Mouse (Mus musculus): Measurements from ENCODE around the gene Hus1.

Gene Hus1

GRCm38 (mm10) chr11:9010853-9011339 is at the start of gene Hus1:
Hus1 (minus strand) TSS chr11:9011191.
- DNase-seq = peak; percentile 83

- no peak for DNase-seq
These were observed 49.5 kb upstream of the Hus1 start for GRCm38 (mm10) chr11:9060484-9060883.

GRCm38 (mm10) chr11:9060029-9060428 is 49.0 kb upstream of the Hus1 start:
- DNase-seq = no peak

GRCm38 (mm10) chr11:9057711-9058110 is 46.7 kb upstream of the Hus1 start:
- no peak for DNase-seq

- no peak for DNase-seq
These were observed 45.9 kb upstream of the Hus1 start for GRCm38 (mm10) chr11:9056937-9057336.

- DNase-seq = no peak
These were observed 40.9 kb upstream of the Hus1 start for GRCm38 (mm10) chr11:9051895-9052294.

GRCm38 (mm10) chr11:9050241-9050640 is 39.2 kb upstream of the Hus1 start:
- DNase-seq = no peak

- DNase-seq = no peak
These were observed 37.7 kb upstream of the Hus1 start, which contains the start of gene Sun3 for GRCm38 (mm10) chr11:9048703-9049060. Sun3 (minus strand) TSS chr11:9048991.

GRCm38 (mm10) chr11:9048011-9048702 is 37.2 kb upstream of the Hus1 start, which contains the start of gene Gm11992:
Gm11992 (plus strand) TSS chr11:9048594.
- peak; percentile 62 for DNase-seq

GRCm38 (mm10) chr11:9047044-9047443 is 36.1 kb upstream of the Hus1 start:
- no peak for DNase-seq

- no peak for DNase-seq
These were observed 35.6 kb upstream of the Hus1 start for GRCm38 (mm10) chr11:9046546-9046945.

- DNase-seq = no peak
These were observed 20.5 kb upstream of the Hus1 start for GRCm38 (mm10) chr11:9031530-9031929.

- DNase-seq = no peak
These were observed 14.2 kb upstream of the Hus1 start for GRCm38 (mm10) chr11:9025211-9025610.

- DNase-seq = no peak
These were observed 13.8 kb upstream of the Hus1 start for GRCm38 (mm10) chr11:9024782-9025181.

GRCm38 (mm10) chr11:9020207-9020606 is 9.2 kb upstream of the Hus1 start:
- no peak for DNase-seq

- DNase-seq = no peak
These were observed 7.7 kb upstream of the Hus1 start for GRCm38 (mm10) chr11:9018491-9019267.

GRCm38 (mm10) chr11:9014740-9015139 is 3.7 kb upstream of the Hus1 start:
- DNase-seq = no peak

GRCm38 (mm10) chr11:9011348-9011747 is 357 bp upstream of the Hus1 start:
- no peak for DNase-seq

GRCm38 (mm10) chr11:9010416-9010815 is 575 bp downstream of the Hus1 start:
- no peak for DNase-seq

- no peak for DNase-seq
These were observed 2.2 kb downstream of the Hus1 start for GRCm38 (mm10) chr11:9008761-9009160.

- no peak for DNase-seq
These were observed 22.9 kb downstream of the Hus1 start for GRCm38 (mm10) chr11:8988084-8988483.

GRCm38 (mm10) chr11:8986058-8986457 is 24.9 kb downstream of the Hus1 start:
- DNase-seq = no peak

GRCm38 (mm10) chr11:8983237-8983861 is 27.6 kb downstream of the Hus1 start:
- peak; percentile 65 for DNase-seq

GRCm38 (mm10) chr11:8978154-8978553 is 32.8 kb downstream of the Hus1 start:
- DNase-seq = no peak
